Mouse (Mus musculus): ENCODE measurements around the gene Zfp184.

GRCm38 (mm10) chr13:21906946-21907806 lies 37.7 kb upstream of the Zfp184 start:
- TF ChIP-seq FLI1 (IDR thresholded peaks at IDR 0.05; ENCODE audit: low read length) (no peak), GATA1 (IDR thresholded peaks at IDR 0.05; ENCODE audit: borderline replicate concordance, low read length) (no peak)
